Mouse (Mus musculus) bone marrow macrophage, adult 2 months (primary cell): ENCODE data around the gene Abracl.

Experiments used
- CTCF ChIP-seq: IDR thresholded peaks from 2 replicates; pipeline ENCODE4 v1.5.1; 2012; ENCODE audit warnings: low read depth, mild to moderate bottlenecking, low read length, moderate library complexity
- POLR2A ChIP-seq: IDR thresholded peaks from 2 replicates; pipeline ENCODE4 v1.6.1; 2012; ENCODE audit warnings: mild to moderate bottlenecking, low read depth, low read length, borderline replicate concordance

DNA sequence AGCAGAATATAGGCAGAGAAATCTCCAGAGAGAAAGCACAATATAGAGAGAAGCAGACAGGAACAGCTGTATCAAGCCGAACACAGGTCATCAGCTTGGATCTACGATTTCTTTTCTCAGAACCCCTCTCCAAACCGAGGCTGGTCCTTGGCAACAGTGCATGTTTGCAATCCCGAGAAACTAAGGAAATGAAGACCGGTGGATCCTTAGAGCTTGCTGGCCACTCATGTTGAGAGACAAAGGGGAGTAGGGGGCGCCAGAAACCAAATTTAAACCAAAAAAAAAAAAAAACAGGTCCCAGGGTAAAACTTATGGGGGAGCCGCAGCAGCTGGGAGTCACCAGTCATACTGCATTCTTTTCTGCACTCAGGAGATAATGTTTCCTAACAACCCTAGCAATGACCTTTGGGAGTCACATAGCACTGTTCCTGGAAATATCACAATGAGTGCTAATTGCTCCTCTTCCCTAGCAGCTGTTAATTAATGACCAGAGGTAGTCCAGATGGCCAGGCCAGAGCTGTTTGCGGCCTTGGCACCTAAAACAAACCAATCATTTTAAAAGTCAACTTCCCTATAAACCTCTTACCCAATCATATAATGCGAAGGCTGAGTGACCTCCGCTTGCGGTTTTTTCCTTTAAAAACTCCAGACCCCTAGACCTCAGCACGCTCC, 19.0 kb downstream of the Abracl start:
- TF ChIP-seq CTCF (no peak), POLR2A (no peak)
